Mouse (Mus musculus) CD8-positive naive resting alpha-beta T cell, adult 2 months (primary cell): Measurements from ENCODE around the gene Fra10ac1.

Source experiments
- DNase-seq, 2 experiments: peaks; one replicate each; pipeline ENCODE4 v3.0.0; 2022; ENCODE audit warnings: low read depth in 2 of 2, low spot score in 2 of 2

Gene Fra10ac1

GRCm38 (mm10) chr19:38223905-38224684, at the start of gene Fra10ac1:
Gene Fra10ac1 (minus strand): TSS chr19:38224156.
- peak; percentile 89 to 91 for DNase-seq

- DNase-seq, result no peak
These were observed 47.1 kb upstream of the Fra10ac1 start for GRCm38 (mm10) chr19:38271071-38271470.

DNA sequence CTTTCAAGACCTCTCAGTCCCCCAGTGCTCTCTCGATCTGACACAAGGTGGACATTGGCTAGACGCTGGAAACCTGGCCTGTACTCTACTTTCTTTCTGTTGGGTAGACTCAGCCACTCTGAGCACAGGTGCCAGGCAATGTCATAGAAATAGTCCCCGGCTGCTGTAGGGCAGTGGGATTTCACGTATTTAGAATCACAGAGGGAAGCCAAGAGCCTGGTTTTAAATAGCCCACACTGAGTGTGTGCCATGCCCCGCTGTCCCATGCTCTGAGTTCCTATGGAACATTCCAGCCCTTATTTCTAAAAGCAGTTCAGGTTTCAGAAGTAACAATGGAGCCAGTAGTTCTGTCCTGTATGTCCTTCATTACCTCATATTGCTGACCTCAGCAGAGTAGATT, 43.5 kb upstream of the Fra10ac1 start:
- no peak for DNase-seq

- DNase-seq, result no peak
These were observed 41.8 kb upstream of the Fra10ac1 start for GRCm38 (mm10) chr19:38265767-38266166.

DNA sequence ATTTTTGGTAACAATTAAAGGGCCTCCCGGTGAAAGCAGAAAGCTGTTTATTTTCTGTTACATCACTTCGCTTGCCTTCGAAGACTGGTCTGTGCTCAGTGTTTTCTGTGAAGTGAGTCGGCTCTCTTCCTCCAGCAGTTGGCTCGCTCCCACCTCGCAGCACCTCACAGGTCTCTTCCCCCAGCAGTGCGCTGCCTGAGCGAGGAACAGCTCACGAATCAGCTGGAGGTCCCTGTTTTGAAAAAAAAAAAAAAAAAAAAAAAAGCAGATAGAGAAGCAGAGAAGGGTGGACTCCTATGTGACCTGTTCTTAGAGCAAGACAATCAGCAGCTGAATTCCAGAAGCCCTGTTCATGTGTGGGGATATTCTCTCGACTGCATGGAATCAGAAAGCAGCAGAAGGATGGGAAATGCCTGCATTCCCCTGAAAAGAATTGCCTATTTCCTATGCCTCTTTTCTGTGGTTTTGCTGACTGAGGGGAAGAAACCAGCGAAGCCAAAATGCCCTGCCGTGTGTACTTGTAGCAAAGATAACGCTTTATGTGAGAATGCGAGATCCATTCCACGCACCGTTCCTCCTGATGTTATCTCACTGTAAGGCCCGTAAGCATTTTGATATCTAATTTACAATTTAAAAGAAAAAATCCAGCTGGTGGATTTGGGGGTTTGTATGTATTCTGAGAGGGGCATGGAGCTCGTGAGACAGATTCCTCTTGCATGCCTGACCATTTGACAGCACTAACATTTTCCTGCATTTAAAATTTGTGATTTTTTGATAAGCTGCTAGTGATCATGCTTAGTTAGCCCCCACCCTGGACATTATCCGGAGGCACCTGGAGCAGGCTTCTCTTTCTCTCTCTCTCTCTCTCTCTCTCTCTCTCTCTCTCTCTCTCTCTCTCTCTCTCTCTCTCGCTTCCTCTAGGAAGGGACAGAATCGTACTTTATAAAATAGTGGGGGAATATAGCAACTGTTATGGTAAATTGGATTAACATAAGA, 40.8 kb upstream of the Fra10ac1 start, which contains the start of gene Lgi1:
Gene Lgi1, plus strand, starts transcription at position 32 of the 996 bp plus-strand sequence.
- no peak for DNase-seq

GRCm38 (mm10) chr19:38263829-38264504, 40.0 kb upstream of the Fra10ac1 start:
- no peak for DNase-seq

DNA sequence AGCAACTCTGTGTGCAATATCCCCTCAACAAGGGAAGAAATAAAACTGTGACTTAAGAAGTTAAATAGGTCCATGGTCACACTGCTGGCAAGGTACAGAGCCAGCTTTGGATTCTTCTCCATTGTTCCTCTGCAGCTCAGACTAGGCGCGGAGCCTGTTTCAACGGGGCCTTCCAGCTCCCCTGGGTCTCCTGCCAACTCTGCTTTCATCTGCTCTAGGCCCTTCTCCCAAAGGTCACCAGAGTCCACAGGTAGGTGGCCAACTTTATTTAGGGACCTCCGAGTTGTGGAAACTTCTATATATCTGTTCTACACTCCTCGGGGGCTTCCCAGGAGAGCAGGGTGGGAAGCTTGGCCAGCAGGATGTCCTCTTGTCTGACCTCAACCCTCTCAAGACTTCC, 37.4 kb upstream of the Fra10ac1 start:
- DNase-seq, result no peak

DNA sequence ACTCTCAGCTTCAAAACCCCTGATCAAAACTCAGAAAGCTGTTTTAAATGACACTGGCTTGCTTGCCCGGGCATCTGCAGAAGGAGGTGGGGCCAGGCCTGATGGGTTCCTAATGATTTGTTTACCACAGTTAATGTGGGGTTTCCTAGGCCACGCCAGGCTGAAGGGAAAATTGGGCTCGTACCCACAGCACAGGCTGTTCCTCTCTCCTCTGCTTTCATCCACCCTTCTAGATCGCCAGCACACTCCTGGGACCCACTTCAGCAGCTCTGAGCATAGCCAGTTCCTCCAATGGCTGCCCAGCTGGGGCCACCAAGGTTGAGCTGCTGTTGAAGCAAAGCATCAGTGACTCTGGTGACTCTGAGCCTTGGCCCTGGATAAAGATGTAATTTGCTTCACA, 36.4 kb upstream of the Fra10ac1 start:
- DNase-seq, result no peak

DNA sequence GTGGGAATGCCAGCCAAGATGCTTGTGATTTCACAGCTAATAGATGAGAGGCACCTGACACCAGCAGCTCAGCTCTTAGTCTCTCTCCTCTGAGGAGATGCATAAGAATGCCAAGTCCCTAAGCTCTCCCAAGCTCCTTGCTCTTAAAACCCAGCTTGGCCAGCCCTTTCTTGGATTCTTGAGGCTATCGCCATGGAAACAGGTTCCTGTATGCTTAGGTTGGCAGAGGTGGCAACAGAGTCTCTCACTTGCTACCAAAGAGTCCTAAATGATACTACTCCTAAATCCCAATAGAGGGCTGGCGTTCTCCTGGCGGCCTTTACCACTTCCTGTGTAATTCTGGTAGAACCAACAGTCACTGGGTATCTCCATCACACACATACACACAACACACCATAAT, 35.5 kb upstream of the Fra10ac1 start:
- no peak for DNase-seq

DNA sequence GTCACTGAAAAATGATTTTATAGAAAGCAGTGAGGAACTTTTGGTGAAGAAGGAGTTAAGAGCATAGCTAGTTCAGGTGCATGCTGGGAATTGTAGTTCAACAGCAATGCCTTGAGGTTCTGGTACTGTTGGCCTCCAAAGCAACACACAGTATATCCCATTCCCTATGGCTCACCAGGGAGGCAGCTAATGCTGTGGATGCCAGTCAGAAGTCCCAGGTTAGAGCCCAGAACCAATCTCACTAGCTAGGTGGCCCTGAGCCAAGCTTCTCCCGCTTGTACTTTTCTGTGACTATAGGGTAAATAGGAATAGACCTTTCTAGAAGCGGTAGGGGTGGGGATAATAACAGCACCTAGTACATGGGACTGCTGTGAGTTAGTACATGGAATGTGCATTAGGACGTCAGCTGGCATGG, 34.7 kb upstream of the Fra10ac1 start:
- DNase-seq, result no peak

GRCm38 (mm10) chr19:38253796-38254195, 29.8 kb upstream of the Fra10ac1 start:
- peak; percentile 20 to 58 for DNase-seq

GRCm38 (mm10) chr19:38249627-38250026, 25.7 kb upstream of the Fra10ac1 start:
- no peak for DNase-seq

DNA sequence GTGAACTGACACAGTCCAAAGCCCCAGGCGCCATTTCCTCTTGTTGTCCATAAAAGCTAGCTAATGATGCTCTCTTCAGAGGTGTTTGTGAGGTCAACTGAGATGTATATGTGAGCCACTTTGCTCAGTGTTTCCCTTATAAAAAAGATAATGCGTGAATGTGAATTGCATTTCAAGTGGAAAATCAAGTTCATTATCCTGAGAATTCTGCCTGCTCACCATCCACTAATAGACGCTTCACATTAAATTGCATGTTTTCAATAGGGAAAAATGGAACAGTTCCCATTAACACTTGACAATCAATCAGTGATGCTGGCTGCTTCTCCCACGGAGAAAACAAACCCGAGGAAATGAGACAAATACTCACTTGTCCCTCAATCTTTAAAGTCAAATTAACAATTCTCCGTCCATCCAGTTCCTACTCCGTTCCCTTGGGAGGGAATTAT, 22.2 kb upstream of the Fra10ac1 start:
- DNase-seq, result no peak

- no peak for DNase-seq
These were observed 21.6 kb upstream of the Fra10ac1 start for GRCm38 (mm10) chr19:38245361-38246176.

GRCm38 (mm10) chr19:38244748-38245147, 20.8 kb upstream of the Fra10ac1 start:
- DNase-seq, result no peak

- no peak for DNase-seq
These were observed 18.4 kb upstream of the Fra10ac1 start for GRCm38 (mm10) chr19:38242314-38242852.

GRCm38 (mm10) chr19:38238213-38238951, 14.4 kb upstream of the Fra10ac1 start:
- no peak for DNase-seq

DNA sequence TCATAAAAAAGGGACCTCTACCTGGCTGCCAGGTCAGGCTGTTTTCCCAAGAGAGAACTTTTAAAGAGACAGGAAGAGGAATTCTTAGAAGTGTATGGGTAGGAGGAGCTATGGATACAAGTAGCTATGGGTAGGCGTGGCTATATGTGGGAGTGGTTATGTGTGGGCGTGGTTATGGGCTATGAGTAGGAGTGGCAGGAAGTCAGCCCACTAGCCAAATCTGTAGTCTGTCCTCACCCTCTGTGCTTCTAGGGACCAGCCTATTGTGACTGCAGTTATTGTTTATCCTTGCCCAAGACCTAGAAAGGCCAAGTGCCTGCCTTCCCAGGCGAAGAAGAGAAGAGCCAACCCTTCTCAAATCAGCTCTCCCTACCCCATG, 13.9 kb upstream of the Fra10ac1 start:
- DNase-seq, result peak in 1 of 2 experiments; percentile 16

GRCm38 (mm10) chr19:38236526-38236925, 12.6 kb upstream of the Fra10ac1 start:
- DNase-seq, result no peak
